ENCODE assay signal across 26 mouse cellular contexts in the genomic region with DNA sequence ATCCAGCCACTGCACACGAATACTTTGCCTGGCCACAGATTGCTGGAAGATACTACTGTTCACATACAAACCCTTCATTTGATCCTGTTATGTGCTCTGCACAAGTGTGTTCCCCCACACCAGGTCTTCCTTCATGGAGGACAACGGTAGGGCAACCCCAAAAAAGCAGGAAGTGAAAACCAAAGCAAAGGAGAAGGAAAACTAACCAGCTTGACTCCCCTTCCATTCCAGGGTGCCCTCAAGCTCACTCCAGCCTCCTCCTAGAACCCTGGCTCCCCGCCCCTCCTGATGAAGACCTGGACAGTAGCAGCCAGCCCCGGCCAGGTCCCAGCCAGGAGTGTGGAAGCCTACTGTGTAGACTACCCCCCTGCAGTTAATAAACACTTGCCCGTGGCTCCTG. TPM values are rescaled to one million over a fixed set of nuclear protein-coding genes. Genes with fewer than 3 reads are reported as not detected.
DNase-seq lines count a peak whose midpoint lies in the region; ATAC-seq lines count a peak whose summit lies in the region.
"Had no signal": no experiment of that assay in that cellular context is flagged by ENCODE, and none has a peak within 500 bp of the region (broad histone marks: within the 10 kb centered on the region; RNA-seq: fewer than 3 reads in every experiment).

No protein-coding gene starts in this region.

- no peak for DNase-seq in heart, postnatal 10 days
- no peak for DNase-seq in ovary, postnatal 10 days (ENCODE audit: low spot score)
- no peak for DNase-seq in left cerebral cortex, adult 11 months (ENCODE audit: low spot score)
- no peak for DNase-seq in thymus, postnatal 4 days
- DNase-seq: adrenal gland, adult 2 months; adrenal gland, adult 8-10 months; adrenal gland, postnatal 10 days; adrenal gland, postnatal 14 days; adrenal gland, postnatal 25 days; adrenal gland, postnatal 36 days; B cell, adult 2 months; cerebellum, adult 11 months; cerebellum, adult 11-12 months had no signal

- ATAC-seq in common myeloid progenitor, adult 5-6 weeks (replicated peaks; ENCODE audit: low read depth, poor library complexity, severe bottlenecking), result peak; percentile 40; the same call in 1 of the 2 replicates
- peak; percentile 74 for ATAC-seq in granulocyte monocyte progenitor cell, adult 5-6 weeks (replicated peaks; ENCODE audit: poor library complexity, severe bottlenecking)
- peak; percentile 77 for ATAC-seq in megakaryocyte, adult 5-6 weeks (ENCODE audit: poor library complexity, severe bottlenecking)
- ATAC-seq in megakaryocyte progenitor cell, adult 5-6 weeks (replicated peaks; ENCODE audit: poor library complexity), result peak; percentile 59
- ATAC-seq: activated CD4-positive, CD25-positive, alpha-beta regulatory T cell, adult 4 months; CD4-positive, CD25-positive, alpha-beta regulatory T cell, adult 4 months; Patski had no signal

- intact Hi-C loops in heart, postnatal 10 days (cut with DNase I), result loop anchor here (5.0 kb wide), 1 partner anchor 152 kb away; a partner anchor contains a TSS

RNA-seq across cellular contexts. Expression of a gene that starts 3.6 kb away (rescaled TPM):
- not detected in 2 replicates for total RNA-seq in common myeloid progenitor, adult 5-6 weeks (2017)
- total RNA-seq in granulocyte monocyte progenitor cell, adult 5-6 weeks (2014; fragmentation: Nextera tagmentation), result not detected in 2 replicates
- total RNA-seq in granulocyte monocyte progenitor cell, adult 5-6 weeks (2017), result 2.0 TPM in 1 of 2 replicates, not detected in the other
- not detected in 2 replicates for total RNA-seq in megakaryocyte, adult 5-6 weeks (2015)
- total RNA-seq in megakaryocyte, adult 5-6 weeks (2017), result not detected in 2 replicates
- not detected in 2 replicates for total RNA-seq in megakaryocyte progenitor cell, adult 5-6 weeks (2015)
- 0.42 TPM in 1 of 2 replicates, not detected in the other for total RNA-seq in megakaryocyte progenitor cell, adult 5-6 weeks (2017)
- total RNA-seq in heart, postnatal 10 days (2021), result not detected
- total RNA-seq: adrenal gland, adult 18-20 months; adrenal gland, postnatal 14 days; adrenal gland, postnatal 25 days; adrenal gland, postnatal 4 days; CH12.LX; MEL had no signal

RNA-seq across cellular contexts. Expression of a gene that starts 29.3 kb away (rescaled TPM):
- not detected in 2 replicates for total RNA-seq in common myeloid progenitor, adult 5-6 weeks (2017)
- not detected in 2 replicates for total RNA-seq in granulocyte monocyte progenitor cell, adult 5-6 weeks (2014; fragmentation: Nextera tagmentation)
- total RNA-seq in granulocyte monocyte progenitor cell, adult 5-6 weeks (2017), result not detected in 2 replicates
- total RNA-seq in megakaryocyte, adult 5-6 weeks (2015), result not detected in 2 replicates
- not detected in 2 replicates for total RNA-seq in megakaryocyte, adult 5-6 weeks (2017)
- total RNA-seq in megakaryocyte progenitor cell, adult 5-6 weeks (2015), result not detected in 2 replicates
- not detected in 2 replicates for total RNA-seq in megakaryocyte progenitor cell, adult 5-6 weeks (2017)
- total RNA-seq in heart, postnatal 10 days (2021), result under 1 TPM; 0.15 to 0.24 TPM
- total RNA-seq: adrenal gland, adult 18-20 months; adrenal gland, adult 8-10 months; adrenal gland, postnatal 10 days; adrenal gland, postnatal 14 days; adrenal gland, postnatal 25 days; adrenal gland, postnatal 36 days; CH12.LX; MEL had no signal

RNA-seq across cellular contexts. Expression of a gene that starts 37.7 kb away (rescaled TPM):
- total RNA-seq in common myeloid progenitor, adult 5-6 weeks (2017), result not detected in 2 replicates
- total RNA-seq in granulocyte monocyte progenitor cell, adult 5-6 weeks (2014; fragmentation: Nextera tagmentation), result not detected in 2 replicates
- not detected in 2 replicates for total RNA-seq in granulocyte monocyte progenitor cell, adult 5-6 weeks (2017)
- not detected in 2 replicates for total RNA-seq in megakaryocyte, adult 5-6 weeks (2015)
- not detected in 2 replicates for total RNA-seq in megakaryocyte, adult 5-6 weeks (2017)
- not detected in 2 replicates for total RNA-seq in megakaryocyte progenitor cell, adult 5-6 weeks (2015)
- total RNA-seq in megakaryocyte progenitor cell, adult 5-6 weeks (2017), result not detected in 2 replicates
- total RNA-seq in heart, postnatal 10 days (2021), result not detected
- total RNA-seq: adrenal gland, adult 18-20 months; adrenal gland, adult 2 months; adrenal gland, postnatal 10 days; adrenal gland, postnatal 14 days; adrenal gland, postnatal 25 days; adrenal gland, postnatal 36 days; adrenal gland, postnatal 4 days; CH12.LX; ES-E14; MEL had no signal

RNA-seq across cellular contexts. Expression of a gene that starts 57.5 kb away (rescaled TPM):
- total RNA-seq in common myeloid progenitor, adult 5-6 weeks (2017), result not detected in 2 replicates
- total RNA-seq in granulocyte monocyte progenitor cell, adult 5-6 weeks (2014; fragmentation: Nextera tagmentation), result not detected in 2 replicates
- not detected in 2 replicates for total RNA-seq in granulocyte monocyte progenitor cell, adult 5-6 weeks (2017)
- total RNA-seq in megakaryocyte, adult 5-6 weeks (2015), result not detected in 2 replicates
- total RNA-seq in megakaryocyte, adult 5-6 weeks (2017), result not detected in 2 replicates
- not detected in 2 replicates for total RNA-seq in megakaryocyte progenitor cell, adult 5-6 weeks (2015)
- not detected in 2 replicates for total RNA-seq in megakaryocyte progenitor cell, adult 5-6 weeks (2017)
- not detected for total RNA-seq in heart, postnatal 10 days (2021)
- total RNA-seq: adrenal gland, adult 18-20 months; adrenal gland, adult 2 months; adrenal gland, adult 8-10 months; adrenal gland, postnatal 10 days; adrenal gland, postnatal 14 days; adrenal gland, postnatal 25 days; adrenal gland, postnatal 36 days; adrenal gland, postnatal 4 days; CH12.LX; ES-E14; G1E; MEL had no signal
